Mouse (Mus musculus): ENCODE results near the gene Rbm8a.

Rbm8a gene

GRCm38 (mm10) chr3:96671519-96671918, 41.8 kb downstream of the Rbm8a start:
- DNase-seq (ENCODE audit: low spot score), result no peak

DNA sequence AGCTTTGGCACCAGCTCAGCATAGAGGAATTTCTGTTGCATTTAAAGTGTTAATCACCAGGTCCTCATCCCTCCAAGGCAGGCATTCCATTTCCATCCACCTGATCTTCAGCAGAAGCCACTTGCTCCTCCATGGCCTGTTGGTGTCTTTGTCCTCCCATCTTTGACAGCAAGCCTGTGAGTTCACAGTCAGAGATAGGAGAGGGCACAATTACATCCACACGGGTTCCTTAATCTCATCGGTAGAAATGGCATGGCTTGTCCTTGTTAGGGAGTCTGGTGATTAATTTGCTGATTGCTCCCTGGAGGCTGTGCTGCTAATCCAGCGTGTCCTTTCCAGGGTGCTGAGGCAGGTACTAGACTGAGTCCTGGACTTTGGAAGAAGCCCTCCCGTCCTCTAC, 43.8 kb downstream of the Rbm8a start:
- no peak for DNase-seq (ENCODE audit: low spot score)

GRCm38 (mm10) chr3:96674442-96674841, 44.7 kb downstream of the Rbm8a start:
- DNase-seq (ENCODE audit: low spot score), result no peak

- no peak for DNase-seq (ENCODE audit: low spot score)
Observed at GRCm38 (mm10) chr3:96675171-96675570, 45.4 kb downstream of the Rbm8a start.

DNA sequence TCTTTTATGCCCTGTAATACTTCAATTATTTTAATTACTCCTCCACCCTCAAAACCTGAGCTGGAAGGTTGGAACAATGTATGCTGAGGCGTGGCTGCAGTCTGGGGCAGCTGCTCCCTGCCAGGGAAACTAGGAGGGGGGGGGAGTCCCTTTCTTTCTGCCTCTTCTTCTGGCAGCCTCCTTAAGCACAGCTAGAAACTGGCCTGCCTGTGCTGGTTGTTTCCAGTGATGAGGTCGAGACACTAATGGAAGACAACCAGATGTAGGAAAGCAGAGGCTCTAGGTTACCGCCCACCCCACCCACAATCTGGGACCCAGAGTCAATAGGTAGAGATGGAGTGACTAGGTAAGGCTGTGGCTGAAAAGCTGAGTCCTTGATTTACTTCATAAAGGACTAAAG, 46.0 kb downstream of the Rbm8a start:
- DNase-seq (ENCODE audit: low spot score), result no peak

DNA sequence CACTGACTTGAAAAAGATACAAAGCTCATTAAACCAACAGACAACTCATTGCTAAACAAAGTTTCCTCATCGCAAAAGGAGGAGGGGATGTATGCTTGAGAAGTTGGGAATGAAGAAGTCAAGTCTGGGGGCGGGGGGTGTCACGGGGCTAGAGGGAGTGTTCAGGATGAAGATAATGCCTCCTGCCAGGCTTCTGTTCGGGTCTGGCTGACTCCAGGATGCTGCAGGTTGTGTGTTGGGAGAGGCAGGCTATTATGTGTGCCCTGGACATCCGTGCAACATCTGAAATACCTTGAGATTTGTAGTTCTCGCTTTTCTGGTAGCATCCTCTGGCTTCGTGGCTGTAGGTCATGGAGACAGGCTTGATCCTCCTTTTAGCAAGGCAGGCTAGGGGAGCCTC, 48.7 kb downstream of the Rbm8a start:
- no peak for DNase-seq (ENCODE audit: low spot score)

DNA sequence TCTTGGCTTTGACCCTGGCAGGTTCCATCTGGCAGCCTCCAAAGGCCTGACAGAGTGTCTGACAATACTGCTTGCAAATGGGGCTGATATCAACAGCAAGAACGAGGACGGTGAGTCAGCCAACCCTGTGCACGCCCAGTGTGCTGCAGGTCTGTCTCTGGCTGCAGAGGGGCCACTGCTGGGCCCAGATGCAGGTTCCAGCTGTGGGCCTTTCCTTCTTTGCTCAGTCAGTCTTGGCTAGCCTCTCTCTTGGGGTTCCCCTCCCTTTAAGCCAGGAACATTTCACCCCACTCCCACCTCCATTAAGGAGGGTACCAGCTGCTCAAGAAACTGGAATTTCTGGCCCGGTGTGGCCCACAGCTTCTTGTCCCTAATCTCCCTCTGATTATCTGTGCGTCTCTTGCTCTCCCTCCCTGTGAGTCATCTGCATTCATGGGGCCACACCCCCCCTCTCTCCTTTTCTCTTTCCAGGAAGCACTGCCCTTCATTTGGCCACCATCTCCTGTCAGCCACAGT, 49.5 kb downstream of the Rbm8a start:
- no peak for DNase-seq (ENCODE audit: low spot score)

GRCm38 (mm10) chr3:96680269-96680956, 50.7 kb downstream of the Rbm8a start:
- no peak for DNase-seq (ENCODE audit: low spot score)
